Mouse (Mus musculus): ENCODE results near the gene Slc30a2. TPM values are rescaled to one million over a fixed set of nuclear protein-coding genes. Genes with fewer than 3 reads are reported as not detected.
A peak's percentile ranks its signal among the peaks of the same experiment; 100 is the strongest.
"Not testable (repeated sequence)": the region's sequence is repeated elsewhere in the genome, so short reads cannot be mapped to it uniquely, and the experiment has no call there.

The Slc30a2 gene
- polyA plus RNA-seq (2012; rRNA removed) = 27.4 and 49.7 TPM in 2 replicates

GRCm38 (mm10) chr4:134343071-134344031 is at the start of gene Slc30a2:
Gene Slc30a2, plus strand, starts transcription at chr4:134343181.
- WGBS = 5% methylated on average over 61 of the region's 61 CpGs
- DNase-seq (ENCODE audit: low read depth, low spot score) = no peak

GRCm38 (mm10) chr4:134293692-134294163 is 49.3 kb upstream of the Slc30a2 start:
- DNase-seq (ENCODE audit: low read depth, low spot score) = no peak
- 67% methylated on average over 9 of the region's 9 CpGs for WGBS

- 87% methylated on average over 4 of the region's 4 CpGs for WGBS
- DNase-seq (ENCODE audit: low read depth, low spot score) = not testable (repeated sequence)
Observed at GRCm38 (mm10) chr4:134296096-134296495, 46.9 kb upstream of the Slc30a2 start.

GRCm38 (mm10) chr4:134296523-134296922 is 46.5 kb upstream of the Slc30a2 start:
- 90% methylated on average over 4 of the region's 4 CpGs for WGBS

GRCm38 (mm10) chr4:134297369-134297768 is 45.6 kb upstream of the Slc30a2 start:
- 72% methylated on average over 8 of the region's 8 CpGs for WGBS

More at GRCm38 (mm10) chr4:134296523-134296922, 46.5 kb upstream of the Slc30a2 start:
- no peak for DNase-seq (ENCODE audit: low read depth, low spot score)

GRCm38 (mm10) chr4:134298626-134299497 is 44.1 kb upstream of the Slc30a2 start:
- no peak for DNase-seq (ENCODE audit: low read depth, low spot score)
- WGBS = 81% methylated on average over 19 of the region's 19 CpGs

More at GRCm38 (mm10) chr4:134297369-134297768, 45.6 kb upstream of the Slc30a2 start:
- DNase-seq (ENCODE audit: low read depth, low spot score) = no peak

- WGBS = 63% methylated on average over 4 of the region's 4 CpGs
- no peak for DNase-seq (ENCODE audit: low read depth, low spot score)
Observed at GRCm38 (mm10) chr4:134299498-134299810, 43.5 kb upstream of the Slc30a2 start.

- no peak for DNase-seq (ENCODE audit: low read depth, low spot score)
- 40% methylated on average over 9 of the region's 9 CpGs for WGBS
Observed at GRCm38 (mm10) chr4:134300316-134300715, 42.7 kb upstream of the Slc30a2 start.

GRCm38 (mm10) chr4:134302084-134302483 is 40.9 kb upstream of the Slc30a2 start:
- 87% methylated on average over 5 of the region's 5 CpGs for WGBS
- no peak for DNase-seq (ENCODE audit: low read depth, low spot score)

GRCm38 (mm10) chr4:134306963-134307362 is 36.0 kb upstream of the Slc30a2 start:
- no peak for DNase-seq (ENCODE audit: low read depth, low spot score)
- 12% methylated on average over 2 of the region's 2 CpGs for WGBS

GRCm38 (mm10) chr4:134307367-134308072 is 35.5 kb upstream of the Slc30a2 start:
- WGBS = 2% methylated on average over 12 of the region's 12 CpGs
- peak; percentile 60 for DNase-seq (ENCODE audit: low read depth, low spot score)

- WGBS = 86% methylated on average over 7 of the region's 7 CpGs
- DNase-seq (ENCODE audit: low read depth, low spot score) = no peak
Observed at GRCm38 (mm10) chr4:134310106-134310505, 32.9 kb upstream of the Slc30a2 start.

- WGBS = 87% methylated on average over 9 of the region's 9 CpGs
- no peak for DNase-seq (ENCODE audit: low read depth, low spot score)
Observed at GRCm38 (mm10) chr4:134310656-134311055, 32.3 kb upstream of the Slc30a2 start.

GRCm38 (mm10) chr4:134311784-134312183 is 31.2 kb upstream of the Slc30a2 start:
- DNase-seq (ENCODE audit: low read depth, low spot score) = no peak
- 71% methylated on average over 9 of the region's 9 CpGs for WGBS

GRCm38 (mm10) chr4:134312341-134312740 is 30.6 kb upstream of the Slc30a2 start:
- WGBS = 91% methylated on average over 5 of the region's 5 CpGs
- DNase-seq (ENCODE audit: low read depth, low spot score) = no peak

- WGBS = 94% methylated on average over 6 of the region's 6 CpGs
- no peak for DNase-seq (ENCODE audit: low read depth, low spot score)
Observed at GRCm38 (mm10) chr4:134312901-134313300, 30.1 kb upstream of the Slc30a2 start.

GRCm38 (mm10) chr4:134314081-134314655 is 28.8 kb upstream of the Slc30a2 start:
- WGBS = 83% methylated on average over 4 of the region's 4 CpGs

GRCm38 (mm10) chr4:134314876-134315275 is 28.1 kb upstream of the Slc30a2 start, which contains the start of gene Trim63:
Gene Trim63, plus strand, starts transcription at chr4:134315120.
- WGBS = 51% methylated on average over 11 of the region's 11 CpGs
- no peak for DNase-seq (ENCODE audit: low read depth, low spot score)

More at GRCm38 (mm10) chr4:134314081-134314655, 28.8 kb upstream of the Slc30a2 start:
- DNase-seq (ENCODE audit: low read depth, low spot score) = no peak

- DNase-seq (ENCODE audit: low read depth, low spot score) = no peak
- 81% methylated on average over 9 of the region's 9 CpGs for WGBS
Observed at GRCm38 (mm10) chr4:134315470-134315869, 27.5 kb upstream of the Slc30a2 start.
